Mouse (Mus musculus) layer of hippocampus, postnatal 36 days (tissue): ENCODE measurements around the gene Grin3b. TPM values are rescaled to one million over a fixed set of nuclear protein-coding genes. Genes with fewer than 3 reads are reported as not detected.
A peak's percentile ranks its signal among the peaks of the same experiment; 100 is the strongest.

Experiments
- DNase-seq, 2 experiments: peaks; one replicate each; pipeline ENCODE4 v3.0.0; 2022
- total RNA-seq, 2 experiments: library from RNA; stranded (reverse); gene quantifications; 2 replicates each; pipeline ENCODE4 v1.2.3; 2021

The Grin3b gene
- total RNA-seq, 2 experiments from 2014 or later: 0.10 TPM

DNA sequence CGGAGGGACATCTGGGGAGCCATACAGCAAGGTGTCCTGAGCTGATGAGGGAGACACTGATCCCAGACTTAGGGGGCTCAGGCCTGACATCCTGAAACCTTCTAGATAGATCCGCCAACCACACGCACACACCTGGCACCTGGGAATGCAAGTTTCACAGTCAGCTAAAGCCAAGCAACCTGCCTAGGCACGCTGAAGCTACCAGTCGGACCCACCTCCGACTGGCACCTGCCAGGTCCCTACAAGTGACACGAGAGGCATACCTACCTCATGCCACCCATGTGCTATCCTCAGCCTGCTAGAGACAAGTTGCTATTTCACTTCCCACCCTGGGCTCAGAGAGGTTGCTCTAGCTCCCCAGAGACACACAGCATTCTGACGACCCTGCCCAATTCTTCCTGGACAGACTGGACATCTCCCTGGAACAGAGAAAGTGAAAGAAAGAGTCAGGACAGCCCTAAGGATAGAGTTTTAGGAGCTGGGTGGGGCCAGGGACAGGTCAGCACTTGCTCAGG is 18.8 kb downstream of the Grin3b start:
- DNase-seq: no peak

GRCm38 (mm10) chr10:79989870-79990269 is 19.4 kb downstream of the Grin3b start:
- DNase-seq: no peak

DNA sequence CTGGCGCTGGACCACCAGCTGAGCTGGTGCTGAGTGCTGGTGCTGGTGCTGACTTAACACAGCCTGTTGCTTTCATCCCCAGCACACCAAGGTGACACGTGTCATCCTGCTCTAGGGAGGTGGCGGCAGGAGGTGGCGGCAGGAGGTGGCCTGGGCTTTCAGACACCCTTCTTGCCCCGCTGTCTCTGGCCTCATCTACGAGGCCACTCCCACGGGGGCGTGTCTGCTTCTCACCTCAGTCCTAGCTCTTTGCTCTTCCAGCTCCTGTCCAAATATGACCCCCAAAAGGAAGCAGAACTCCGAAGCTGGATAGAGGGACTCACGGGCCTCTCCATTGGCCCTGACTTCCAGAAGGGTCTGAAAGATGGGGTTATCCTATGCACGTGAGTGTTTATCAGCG is 20.6 kb downstream of the Grin3b start:
- DNase-seq: no peak

DNA sequence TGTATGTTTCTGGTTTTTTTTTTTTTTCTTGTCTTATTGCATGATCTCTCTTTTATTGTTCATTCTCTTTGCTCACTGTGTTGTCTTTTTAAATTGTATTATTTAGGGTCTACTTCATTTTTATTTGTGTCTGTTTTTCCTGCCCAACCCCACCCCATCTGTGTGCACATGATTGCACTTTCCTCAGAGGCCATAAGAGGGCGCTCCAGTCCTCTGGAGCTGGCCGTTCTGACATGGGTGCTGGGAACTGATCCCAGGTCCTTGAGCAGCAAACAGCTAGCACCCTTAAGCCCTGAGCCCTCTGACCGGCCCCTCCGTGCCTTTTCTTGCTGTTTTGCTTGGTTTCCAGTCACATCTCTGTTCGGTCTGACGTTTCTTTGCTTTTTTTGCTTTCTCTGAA is 21.0 kb downstream of the Grin3b start:
- no peak for DNase-seq

GRCm38 (mm10) chr10:79994397-79995115 is 24.0 kb downstream of the Grin3b start:
- no peak for DNase-seq

DNA sequence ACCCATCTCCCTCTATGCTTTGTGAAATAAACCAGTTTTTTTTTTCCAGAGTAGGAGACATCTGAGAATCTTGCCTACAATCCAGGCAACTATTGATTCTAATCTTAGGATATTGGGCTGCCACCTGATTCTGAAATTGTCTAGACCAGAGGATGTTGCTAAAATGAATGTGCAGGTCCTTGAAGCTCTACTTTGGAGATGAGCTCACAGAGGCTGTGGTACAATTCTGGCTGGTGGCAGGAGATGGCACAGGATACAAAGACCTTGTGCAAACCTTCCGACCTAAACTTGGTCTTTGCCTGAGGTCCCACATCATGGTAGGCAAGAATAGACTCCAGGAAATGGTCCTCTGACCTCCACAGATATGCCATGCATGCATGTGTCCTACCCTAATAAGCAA is 25.1 kb downstream of the Grin3b start:
- no peak for DNase-seq

DNA sequence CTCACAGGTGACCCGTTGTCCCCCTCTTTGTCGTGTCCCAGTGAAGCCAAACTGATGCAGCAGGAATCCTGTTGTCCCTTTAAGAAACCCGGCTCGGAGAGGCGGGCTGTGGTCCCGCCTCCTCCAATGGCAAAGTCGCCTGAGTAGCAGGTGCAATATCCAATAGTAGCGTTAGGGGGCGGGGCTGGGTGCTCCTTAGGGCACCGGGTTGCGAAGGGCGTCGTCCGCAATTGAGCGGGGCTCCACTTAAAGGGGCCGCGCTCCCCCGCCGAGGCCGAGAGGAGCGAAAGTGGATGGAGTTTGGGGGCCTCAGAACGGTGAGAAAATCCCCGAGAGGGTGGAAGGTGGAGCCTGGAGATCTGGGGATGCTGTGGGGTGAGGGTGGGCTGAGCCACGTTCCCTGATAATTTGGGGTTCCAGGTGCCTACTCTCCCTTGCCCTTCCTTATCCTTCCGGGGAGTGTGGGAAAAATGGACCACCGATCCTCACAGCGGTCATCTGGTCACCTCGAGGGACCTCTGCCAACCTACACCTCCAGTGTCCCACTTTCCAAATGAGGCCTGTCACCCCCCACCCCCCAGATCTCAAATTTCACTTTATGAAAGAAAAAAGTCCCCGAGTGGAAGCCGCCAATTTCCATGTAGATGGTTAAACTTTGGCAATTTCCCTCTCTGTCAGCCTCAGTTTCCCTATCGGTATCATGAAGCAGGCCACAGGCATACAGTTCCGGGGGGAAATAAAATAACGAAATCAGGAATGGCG is 25.9 kb downstream of the Grin3b start, which contains the start of gene Abca7:
TSS of gene Abca7 (plus strand) at position 223 of the 762 bp plus-strand sequence.
- peak; percentile 92 to 96 for DNase-seq

DNA sequence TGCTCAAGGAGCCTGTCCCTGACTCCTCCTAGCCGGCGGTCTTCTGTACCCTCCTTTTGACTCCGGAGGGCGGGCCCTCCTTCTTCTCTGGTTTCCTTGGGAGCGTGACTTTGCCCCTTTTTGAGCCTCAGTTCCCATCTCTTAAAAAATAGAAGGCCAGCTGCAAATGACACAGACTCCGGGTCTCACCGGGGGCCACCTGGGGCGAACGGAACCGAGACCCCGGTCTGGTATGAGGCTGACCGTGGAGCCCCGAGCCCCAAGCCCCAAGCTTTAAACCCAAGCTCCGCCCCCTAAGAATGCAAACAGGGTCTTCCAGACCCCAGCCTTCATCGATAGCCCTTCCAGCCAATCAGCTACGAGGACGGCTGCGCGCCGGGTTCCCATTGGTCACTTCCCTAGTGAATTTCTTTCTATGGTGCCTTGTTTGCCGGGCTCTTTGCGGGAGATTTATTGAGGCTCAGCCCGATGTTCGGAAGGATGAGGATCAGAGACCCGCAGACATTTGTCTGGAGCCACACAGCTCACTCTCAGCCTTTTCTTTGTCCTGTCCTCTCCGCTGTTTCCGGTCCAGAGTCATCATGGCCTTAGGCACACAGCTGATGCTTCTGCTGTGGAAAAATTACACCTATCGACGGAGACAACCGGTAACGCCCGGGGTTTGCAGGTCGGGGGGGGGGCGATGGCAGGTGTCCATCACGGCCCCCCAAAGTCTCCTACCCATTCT is 26.7 kb downstream of the Grin3b start:
- peak; percentile 60 to 66 for DNase-seq

DNA sequence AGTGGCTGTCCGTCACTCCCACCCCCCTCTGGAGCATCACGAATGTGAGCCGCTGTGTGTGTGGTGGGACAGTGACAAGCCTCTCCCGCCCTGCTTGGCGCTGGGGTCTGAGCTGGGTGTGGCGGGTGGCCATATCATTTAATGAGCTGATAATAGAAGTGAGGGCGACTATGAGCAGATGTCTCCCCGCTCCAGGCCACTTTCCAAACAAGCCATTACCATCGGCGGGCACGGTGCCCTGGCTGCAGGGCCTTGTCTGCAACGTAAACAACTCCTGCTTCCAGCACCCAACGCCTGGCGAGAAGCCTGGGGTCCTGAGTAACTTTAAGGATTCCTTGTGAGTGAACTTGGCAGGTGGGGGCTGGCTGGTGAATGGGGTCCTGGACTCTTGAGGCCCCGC is 27.3 kb downstream of the Grin3b start:
- DNase-seq: no peak

DNA sequence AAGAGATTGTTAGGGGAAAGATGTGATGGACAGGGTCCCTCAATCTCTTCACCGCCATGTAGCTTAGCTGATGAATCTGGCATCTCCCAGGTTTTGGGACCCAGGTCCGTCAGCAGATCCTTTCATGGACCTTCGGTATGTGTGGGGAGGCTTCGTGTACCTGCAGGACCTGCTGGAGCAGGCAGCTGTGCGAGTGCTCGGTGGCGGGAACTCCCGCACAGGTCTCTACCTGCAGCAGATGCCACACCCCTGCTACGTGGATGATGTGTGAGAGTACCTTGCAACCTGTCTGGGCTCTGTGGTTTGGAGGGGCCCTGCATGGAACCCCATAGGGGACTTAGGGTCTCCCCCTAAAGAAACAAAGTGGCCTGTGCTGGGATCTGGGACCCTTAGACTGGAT is 31.4 kb downstream of the Grin3b start:
- DNase-seq: no peak

DNA sequence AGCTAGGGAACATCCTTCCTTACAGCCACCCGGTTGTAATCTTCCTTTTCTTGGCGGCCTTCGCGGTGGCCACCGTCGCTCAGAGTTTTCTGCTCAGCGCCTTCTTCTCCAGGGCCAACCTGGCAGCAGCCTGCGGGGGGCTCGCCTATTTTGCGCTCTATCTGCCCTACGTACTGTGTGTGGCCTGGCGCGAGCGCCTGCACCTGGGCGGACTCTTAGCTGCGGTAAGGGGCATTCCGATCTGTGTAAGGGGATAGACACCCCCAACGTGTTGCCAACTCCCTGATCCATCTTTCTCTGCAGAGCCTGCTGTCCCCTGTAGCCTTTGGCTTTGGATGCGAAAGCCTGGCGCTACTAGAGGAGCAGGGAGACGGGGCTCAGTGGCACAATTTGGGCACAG is 32.3 kb downstream of the Grin3b start:
- no peak for DNase-seq

DNA sequence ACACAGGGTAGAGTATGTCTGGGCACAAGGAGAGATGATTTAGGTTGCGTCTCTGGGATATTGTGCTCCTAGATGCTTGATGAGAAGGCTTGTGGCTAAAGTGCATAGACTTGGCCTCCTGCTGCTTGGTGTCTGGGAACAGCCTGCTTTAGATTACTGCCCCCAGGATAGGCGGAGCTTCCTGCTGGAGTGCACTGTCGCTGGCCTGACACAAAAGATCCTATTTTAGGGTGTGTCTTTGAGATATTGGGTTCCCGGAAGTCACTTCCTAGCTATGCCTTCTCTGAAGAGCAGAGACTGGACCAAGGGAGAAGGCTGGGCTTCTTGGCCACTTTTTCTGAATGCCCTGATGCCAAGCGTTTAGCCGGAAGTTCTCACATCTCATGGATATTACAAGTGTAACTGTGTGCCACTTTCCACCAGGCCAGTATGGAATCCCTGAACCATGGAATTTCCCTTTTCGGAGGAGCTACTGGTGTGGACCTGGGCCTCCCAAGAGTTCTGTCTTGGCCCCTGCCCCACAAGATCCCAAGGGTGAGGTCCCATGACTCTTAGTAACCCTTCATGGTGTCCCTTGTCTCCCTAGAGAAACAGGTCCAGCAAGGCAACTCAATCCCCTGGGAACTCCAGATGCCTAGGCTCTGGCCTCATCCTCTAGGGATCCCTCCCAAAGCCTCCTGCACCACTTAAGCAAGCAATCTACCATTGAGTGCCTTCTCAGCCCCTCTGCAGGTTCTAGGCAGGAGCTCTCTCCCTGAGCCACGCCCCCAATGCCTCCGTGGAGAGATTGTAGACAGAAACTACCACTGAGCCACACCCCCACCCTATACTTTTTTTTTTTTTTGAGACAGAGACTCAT is 33.1 kb downstream of the Grin3b start:
- DNase-seq: no peak

- DNase-seq: no peak
Observed at GRCm38 (mm10) chr10:80004233-80004705, 33.8 kb downstream of the Grin3b start.

DNA sequence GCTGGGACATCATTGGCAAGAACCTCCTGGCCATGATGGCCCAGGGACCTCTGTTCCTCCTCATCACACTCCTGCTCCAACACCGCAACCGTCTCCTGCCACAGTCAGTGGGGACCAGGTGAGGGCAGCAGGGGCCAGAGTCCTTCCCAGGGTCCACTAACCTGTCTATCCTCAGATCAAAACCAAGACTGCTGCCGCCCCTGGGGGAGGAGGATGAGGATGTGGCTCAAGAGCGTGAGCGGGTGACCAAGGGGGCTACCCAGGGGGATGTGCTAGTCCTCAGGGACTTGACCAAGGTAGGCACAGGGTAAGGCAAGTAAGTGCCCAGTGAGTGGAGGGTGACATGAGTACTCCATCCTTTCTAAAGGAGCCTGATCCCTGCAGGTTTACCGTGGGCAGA is 41.2 kb downstream of the Grin3b start:
- DNase-seq: no peak

DNA sequence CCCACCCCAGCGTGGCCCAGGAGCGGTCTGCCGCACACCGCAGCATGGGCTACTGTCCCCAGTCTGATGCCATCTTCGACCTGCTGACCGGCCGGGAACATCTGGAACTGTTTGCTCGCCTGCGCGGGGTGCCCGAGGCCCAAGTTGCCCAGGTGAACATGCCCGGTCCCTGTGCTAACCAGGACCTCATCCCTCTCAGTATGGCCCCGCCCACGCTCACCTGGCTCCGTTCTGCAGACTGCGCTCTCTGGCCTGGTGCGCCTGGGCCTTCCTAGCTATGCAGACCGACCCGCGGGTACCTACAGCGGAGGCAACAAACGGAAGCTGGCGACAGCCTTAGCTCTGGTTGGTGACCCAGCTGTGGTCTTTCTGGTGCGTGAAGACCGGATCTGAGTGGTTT is 43.1 kb downstream of the Grin3b start:
- no peak for DNase-seq

GRCm38 (mm10) chr10:80014484-80015290 is 44.2 kb downstream of the Grin3b start:
- no peak for DNase-seq

DNA sequence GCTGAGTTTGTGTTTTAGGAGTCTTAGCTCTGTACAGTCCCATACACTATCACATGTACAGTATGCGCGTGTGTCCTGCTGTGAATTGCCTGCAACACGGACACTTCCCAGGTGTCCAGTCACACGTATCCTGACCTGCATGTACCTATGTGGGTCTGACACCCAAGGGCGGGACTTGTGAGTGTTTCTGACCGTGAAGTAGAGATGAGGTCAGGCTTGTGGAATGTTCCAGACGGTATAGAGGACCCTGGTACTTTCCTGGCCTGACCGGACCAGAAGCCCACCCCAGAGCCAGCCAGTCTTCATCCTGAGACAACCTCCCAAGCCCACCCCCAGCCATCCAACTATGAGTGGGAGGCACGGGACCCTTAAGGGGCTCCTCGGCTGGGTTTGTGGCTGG is 45.1 kb downstream of the Grin3b start:
- DNase-seq: no peak

DNA sequence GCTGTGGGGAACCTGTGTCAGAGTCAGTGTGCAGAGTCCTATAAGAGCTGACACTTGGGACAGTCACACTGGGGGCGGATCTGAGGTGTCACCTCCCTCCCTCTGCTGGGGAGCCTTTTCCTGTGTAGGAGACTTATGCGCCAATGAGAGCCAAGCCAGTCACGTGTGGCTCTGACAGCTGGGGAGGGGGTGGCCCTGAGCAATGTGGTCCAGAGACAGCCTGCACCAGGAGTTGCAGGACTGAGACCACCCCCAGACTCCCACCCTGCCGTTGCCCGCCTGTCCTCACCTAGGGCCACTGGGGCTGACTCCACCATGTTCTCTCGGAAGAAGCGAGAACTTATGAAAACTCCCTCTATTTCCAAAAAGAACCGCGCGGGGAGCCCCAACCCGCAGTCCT is 46.0 kb downstream of the Grin3b start, which contains the start of gene Arhgap45:
TSS of gene Arhgap45 (plus strand) at position 143 of the 400 bp plus-strand sequence.
- no peak for DNase-seq

DNA sequence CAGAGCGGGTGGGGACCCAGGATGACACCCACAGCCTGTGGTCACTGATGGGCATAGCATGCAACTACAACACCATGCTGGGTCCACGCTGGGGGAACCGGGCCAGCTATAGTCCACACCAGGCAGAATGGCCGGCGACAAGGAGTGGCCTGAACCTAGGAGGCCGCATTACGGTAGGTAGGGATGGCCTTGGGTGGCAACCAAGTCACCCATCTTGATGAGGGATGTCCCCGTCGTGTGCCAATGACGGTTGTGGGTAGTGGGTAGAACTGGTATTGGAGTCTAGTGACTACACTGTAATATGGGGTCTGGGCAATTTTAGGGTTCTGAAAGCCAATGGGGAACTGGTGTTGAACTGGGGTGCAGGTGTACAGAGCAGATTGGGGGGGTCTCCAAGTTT is 46.4 kb downstream of the Grin3b start:
- DNase-seq: no peak

GRCm38 (mm10) chr10:80017361-80017760 is 46.8 kb downstream of the Grin3b start:
- DNase-seq: no peak

GRCm38 (mm10) chr10:80017771-80018170 is 47.3 kb downstream of the Grin3b start:
- no peak for DNase-seq
